Mouse (Mus musculus): ENCODE measurements at regions not wholly inside any gene's neighbourhood (a gene's known extent, or its start where the extent isn't known, plus 50 kb on each side); places are given as distances from the start of the nearest gene placed in this dataset.

GRCm38 (mm10) chr4:125249061-125249460 lies 121.4 kb upstream of the Zc3h12a start:
- no peak for TF ChIP-seq POLR2A (IDR thresholded peaks at IDR 0.05; ENCODE audit: borderline replicate concordance, extremely low read depth, low read depth, low read length)
- TF ChIP-seq CTCF (IDR thresholded peaks at IDR 0.05; ENCODE audit: insufficient read depth, low read length), result no peak
